Mouse (Mus musculus) cerebellum, adult 2 months (tissue): ENCODE data around the gene Il1rl1.

Source experiments
- CTCF ChIP-seq: fragments of 200-500 bp; IDR thresholded peaks from 2 replicates; pipeline ENCODE4 v1.5.1; 2011; ENCODE audit warnings: low read depth, mild to moderate bottlenecking, control low read depth, low read length, moderate library complexity, borderline replicate concordance; ENCODE audit not compliant: insufficient read depth
- POLR2A ChIP-seq: fragments of 200-500 bp; IDR thresholded peaks from 2 replicates; pipeline ENCODE4 v1.6.1; 2011; ENCODE audit warnings: low read length, control low read depth, borderline replicate concordance; ENCODE audit not compliant: insufficient read depth

DNA sequence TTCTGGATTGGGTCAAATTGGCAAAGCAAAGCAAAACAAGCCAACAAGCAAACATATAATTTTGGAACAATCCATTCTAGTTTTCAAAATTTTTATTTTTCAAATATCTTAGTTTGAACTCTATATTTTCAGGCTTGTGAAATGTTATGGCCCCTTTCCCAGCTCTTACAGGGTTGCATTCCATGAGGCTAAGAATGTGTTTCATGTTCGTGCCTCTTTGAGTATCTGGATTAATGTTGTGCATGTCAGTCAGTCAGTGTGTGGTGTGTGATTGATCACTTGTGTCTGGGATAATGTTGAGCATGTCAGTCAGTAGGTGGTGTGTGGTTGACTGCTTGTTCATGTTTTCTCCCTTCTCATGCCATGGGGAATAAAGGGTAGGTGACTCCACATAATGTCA, 1.5 kb upstream of the Il1rl1 start:
- TF ChIP-seq CTCF (no peak), POLR2A (no peak)
